Mouse (Mus musculus) inflammation-experienced regulatory T-cells, adult 6 months (primary cell): ENCODE results near the gene Gm21885. TPM values are rescaled to one million over a fixed set of nuclear protein-coding genes. Genes with fewer than 3 reads are reported as not detected.
"Not testable (repeated sequence)": the region's sequence is repeated elsewhere in the genome, so short reads cannot be mapped to it uniquely, and the experiment has no call there.

Experiments
- ATAC-seq: one replicate; pipeline ENCODE4 v1.8.0; 2017
- polyA plus RNA-seq, 3 experiments: library from polyadenylated mRNA; unstranded; fragments of 100-300 nt; shearing (Covaris generic); gene quantifications; one replicate each; pipeline ENCODE4 v1.2.1; 2017

Gene Gm21885
- 1 to 10 TPM; 1.6 to 1.7 (median 1.7) TPM for polyA plus RNA-seq

- no peak for ATAC-seq
Measured at GRCm38 (mm10) chr11:94281199-94282181, at the start of gene Gm21885. TSS of gene Gm21885 (plus strand) at chr11:94281873.

- no peak for ATAC-seq
Measured at GRCm38 (mm10) chr11:94233405-94233804, 48.3 kb upstream of the Gm21885 start.

DNA sequence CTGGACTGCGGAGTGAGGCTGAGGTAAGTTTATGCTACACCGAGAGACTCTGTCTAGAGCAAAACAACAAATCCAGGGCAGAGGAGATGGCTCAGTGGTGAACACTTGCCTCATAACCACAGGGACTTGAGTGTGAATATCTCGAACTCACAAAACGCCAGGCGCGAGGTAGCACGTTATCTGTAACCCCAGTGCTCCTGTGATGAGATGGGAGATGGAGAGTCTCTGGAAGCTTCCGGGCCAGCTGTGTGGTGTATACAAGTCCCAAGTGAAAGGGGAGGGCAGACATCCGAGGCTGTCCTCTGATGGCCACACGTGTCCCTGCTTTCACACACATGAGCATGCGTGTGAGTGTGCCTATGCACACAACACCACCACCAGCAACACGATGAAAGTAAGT is 47.3 kb upstream of the Gm21885 start:
- ATAC-seq, result no peak

DNA sequence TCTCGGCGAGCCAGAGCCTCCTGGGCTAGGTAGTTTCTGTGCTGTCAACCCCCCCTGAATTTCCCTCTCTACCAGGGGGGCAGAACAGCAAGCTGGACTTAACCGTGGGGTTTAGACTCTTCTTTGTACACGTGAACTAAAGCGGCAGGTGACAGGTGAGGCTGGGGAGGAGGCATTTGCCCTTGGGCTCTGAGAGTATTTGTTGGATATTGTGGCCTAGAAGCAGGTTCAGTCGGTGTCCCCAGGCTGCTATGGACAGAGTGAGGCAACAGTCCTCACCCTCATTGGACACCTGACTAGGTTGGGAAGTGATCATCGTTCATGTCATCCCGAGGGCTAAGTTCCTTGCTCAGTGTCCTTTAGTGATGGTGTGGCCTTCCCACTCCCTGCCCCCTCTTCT is 46.8 kb upstream of the Gm21885 start:
- no peak for ATAC-seq

- ATAC-seq, result peak; percentile 82
Measured at GRCm38 (mm10) chr11:94236074-94236473, 45.6 kb upstream of the Gm21885 start.

GRCm38 (mm10) chr11:94238786-94239185 is 42.9 kb upstream of the Gm21885 start:
- no peak for ATAC-seq

DNA sequence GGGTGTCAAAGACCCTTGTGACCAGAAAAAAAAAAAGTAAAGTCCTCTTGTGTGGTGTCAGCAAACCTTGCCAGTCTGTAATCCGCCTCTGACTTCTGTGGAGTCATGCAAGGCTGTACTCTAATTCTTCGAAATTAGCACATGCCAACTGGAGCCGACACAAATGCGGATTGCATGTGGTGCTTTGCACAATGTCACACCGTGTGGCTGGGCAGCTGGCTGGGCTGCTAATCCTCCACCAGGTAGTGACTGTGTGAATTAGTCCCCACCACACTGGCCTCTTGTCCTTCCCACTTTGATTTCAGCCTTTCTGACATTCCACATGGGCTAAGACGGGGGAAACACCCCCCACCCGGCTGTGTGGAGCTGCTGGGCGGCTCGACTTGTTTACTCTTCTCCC is 42.0 kb upstream of the Gm21885 start:
- no peak for ATAC-seq

DNA sequence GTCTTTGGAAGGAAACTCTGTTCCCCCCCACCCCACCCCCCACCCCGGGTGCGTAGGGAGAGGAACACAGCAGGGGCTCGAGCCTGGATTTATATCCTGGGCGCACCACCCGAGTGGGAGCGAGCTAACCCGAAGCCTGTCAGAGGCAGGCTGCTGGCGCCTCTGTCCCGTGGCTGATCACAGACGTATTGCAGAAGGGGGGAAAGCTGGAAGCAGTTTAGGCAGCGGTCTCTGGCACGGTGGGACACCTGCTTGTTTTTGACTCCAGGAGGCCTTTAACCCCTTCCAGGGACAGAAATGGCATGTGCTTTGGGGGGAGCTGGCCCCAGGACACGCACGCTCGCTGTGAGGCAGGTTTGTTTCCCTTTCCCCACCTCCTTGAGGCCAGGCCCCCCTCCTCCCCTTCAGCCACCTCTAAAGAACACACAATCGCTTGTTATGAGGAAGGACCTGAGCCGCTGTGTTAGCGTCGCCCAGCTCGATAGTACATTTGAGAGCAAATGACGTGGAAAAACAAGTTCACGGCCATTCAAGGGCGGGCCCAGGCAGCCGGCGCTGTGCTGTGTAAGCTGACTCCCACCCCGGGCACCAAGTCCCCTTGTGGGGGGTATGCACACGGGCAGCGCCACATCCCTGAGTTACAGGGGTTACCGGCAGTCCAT is 38.8 kb upstream of the Gm21885 start:
- ATAC-seq, result no peak

DNA sequence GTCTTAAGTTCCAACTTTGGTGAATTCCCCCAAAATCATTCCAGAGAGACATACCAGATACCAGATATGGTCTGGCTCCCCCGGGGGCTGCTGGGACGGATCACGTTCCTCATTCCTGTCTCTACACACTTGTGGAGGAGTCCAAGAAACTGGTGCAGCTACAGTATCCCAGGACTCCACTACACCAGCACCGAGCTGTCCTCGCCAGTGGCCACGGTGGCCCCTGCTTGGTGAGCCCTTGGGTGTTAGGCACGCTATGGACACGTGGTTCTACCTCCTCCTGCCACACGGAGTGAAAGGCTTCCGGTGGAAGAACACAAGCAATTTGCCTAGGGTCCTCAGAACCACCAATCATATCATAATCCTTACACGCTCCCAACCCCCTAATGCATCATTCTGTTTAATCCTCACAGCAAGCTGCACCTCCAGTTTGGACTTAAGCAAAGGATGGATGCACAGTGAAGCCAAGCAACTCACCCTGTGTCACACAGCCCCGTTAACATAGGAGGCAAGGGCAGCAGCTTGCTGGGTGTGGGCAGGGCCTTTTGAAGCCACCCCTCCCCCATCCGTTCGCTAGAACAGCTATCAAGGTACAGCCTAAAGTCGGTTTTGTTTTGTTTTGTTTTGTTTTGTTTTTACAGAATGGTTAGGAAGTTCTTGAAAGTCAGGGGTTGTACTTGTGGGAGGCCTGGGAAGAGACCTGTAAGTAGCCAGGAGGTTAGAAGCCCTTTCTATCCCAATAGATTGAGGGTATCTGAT is 38.1 kb upstream of the Gm21885 start:
- ATAC-seq, result peak; percentile 46

DNA sequence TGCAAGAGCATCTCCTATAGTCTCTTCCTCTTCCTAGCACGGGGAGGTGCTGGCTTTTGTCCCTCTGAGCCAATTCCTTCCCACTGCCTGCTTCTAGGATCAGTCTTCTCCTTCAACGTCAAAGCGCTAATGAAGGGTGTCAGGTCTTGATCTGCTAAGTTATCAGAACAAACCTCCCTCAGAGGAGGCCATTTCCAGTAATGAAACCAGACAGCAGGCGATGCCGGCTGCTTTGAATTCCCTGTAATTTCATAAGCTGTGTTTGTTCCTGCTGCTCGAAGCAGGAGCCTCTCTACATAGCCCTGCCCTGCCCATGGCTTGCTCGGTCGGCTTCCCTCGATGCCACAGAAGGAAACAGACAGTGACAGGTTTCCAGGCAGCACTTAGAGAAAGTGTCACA is 37.3 kb upstream of the Gm21885 start:
- ATAC-seq, result no peak

DNA sequence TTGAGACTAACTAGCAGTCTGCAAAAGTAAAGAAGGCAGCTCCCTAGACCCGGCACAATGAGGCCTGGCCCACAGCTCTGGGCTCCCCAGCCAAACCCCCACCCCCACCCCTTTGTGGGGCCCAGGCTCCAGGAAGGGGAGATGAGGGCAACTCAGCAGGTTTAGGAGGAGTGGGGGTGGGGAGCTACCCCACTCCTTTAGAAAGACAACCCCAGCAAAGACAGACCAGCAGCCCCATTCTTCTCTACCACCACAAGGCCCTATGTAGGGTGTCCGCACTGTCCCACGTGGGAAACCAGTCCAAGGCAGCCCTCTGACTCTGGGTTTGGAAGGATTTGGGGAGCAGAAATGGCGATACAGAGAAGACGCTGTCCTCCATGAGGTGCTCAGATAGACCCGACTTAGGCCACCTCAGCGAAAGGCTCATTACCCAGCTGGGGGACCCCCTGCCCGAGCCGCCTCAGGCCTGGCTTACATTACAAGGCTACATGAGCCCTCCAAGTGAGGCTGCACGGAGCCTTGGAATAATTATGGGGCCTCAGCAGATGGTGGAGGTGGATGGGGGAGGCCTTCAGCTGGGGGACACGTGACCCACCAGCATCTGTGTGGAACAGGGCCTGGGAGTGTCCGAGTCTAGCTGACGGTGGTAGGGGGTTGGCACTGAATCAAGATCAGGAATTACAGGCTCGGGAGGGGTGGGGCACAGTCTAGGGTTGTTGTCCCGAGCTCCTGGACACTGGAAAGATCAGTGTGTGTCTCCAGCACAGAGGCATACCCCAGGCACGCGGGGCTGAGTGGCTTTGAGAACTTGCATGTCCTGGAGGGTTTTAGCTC is 35.5 kb upstream of the Gm21885 start, which contains the start of gene Wfikkn2:
Gene Wfikkn2 (minus strand): TSS at position 51 of the 834 bp plus-strand sequence.
- ATAC-seq, result no peak

DNA sequence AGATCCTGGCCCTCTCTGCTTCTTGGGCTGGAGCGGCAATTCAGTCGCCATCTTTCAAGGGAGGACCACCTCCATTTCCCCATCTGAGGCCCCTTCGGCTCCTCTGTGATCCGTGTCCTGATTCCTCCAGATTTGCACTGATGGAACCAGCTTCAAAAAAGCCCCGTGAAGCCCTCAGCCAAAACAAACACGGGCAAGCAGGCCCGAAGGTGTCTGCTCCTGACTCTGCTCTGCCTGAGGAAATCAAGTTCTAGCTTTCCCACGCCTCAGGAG is 34.9 kb upstream of the Gm21885 start:
- ATAC-seq, result no peak

DNA sequence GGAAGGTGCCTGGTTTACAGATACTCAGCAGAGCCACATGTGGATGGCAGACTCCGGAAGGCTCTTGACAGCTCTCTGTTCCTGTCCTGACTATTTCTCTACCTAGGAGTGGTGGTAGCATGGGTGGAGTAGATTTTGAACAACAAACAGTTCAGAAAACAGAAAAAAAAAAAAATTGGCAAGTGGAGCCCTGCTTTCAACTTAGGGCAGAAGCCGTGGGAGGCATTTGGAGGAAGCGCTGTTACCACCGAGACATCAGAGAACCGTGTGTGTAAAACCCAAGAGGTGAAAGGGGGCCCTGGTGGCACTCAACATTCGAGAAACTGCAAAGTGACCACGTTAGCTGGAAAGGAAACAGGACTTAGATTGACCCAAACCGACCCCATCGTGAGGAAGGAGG is 28.5 kb upstream of the Gm21885 start:
- ATAC-seq, result peak; percentile 46

DNA sequence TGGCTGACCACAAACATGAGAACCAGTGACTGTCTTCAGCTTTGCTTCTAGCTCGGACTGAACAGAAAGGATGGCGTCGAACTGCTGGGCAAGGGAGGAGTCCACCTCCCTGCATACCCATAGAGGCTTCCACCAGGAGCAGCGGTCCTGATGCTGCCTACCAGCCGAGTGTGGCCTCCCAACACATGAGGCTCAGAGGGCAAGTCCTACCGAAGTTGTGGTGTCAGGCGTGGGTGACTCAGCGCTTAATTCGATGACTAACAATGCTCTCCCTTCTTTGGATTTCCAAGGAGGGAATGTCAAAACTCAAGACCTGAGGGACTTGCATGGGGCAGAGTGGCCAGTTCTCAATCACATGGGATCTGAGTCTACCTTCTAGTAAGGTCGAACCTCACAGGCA is 28.0 kb upstream of the Gm21885 start:
- no peak for ATAC-seq

GRCm38 (mm10) chr11:94255733-94256132 is 25.9 kb upstream of the Gm21885 start:
- ATAC-seq, result no peak

GRCm38 (mm10) chr11:94257987-94258386 is 23.7 kb upstream of the Gm21885 start:
- no peak for ATAC-seq

DNA sequence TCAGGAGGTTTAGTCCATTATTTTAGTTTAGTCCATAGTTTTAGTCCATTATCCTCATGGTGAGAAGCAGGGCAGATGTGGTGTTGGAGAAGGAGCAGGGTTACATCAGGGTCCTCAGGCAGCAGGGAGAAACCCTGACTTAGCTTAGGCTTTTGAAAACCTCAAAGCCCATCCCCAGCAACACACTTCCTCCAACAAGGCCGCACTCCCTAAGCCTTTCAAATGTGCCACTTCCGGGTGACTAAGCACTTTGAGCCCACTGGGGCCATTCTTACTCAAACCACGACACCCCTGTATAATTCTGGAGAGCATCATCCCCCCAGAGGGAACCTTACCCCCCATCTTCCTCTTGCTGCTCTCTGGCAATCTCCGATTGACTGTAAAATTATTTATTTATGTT is 21.9 kb upstream of the Gm21885 start:
- no peak for ATAC-seq

DNA sequence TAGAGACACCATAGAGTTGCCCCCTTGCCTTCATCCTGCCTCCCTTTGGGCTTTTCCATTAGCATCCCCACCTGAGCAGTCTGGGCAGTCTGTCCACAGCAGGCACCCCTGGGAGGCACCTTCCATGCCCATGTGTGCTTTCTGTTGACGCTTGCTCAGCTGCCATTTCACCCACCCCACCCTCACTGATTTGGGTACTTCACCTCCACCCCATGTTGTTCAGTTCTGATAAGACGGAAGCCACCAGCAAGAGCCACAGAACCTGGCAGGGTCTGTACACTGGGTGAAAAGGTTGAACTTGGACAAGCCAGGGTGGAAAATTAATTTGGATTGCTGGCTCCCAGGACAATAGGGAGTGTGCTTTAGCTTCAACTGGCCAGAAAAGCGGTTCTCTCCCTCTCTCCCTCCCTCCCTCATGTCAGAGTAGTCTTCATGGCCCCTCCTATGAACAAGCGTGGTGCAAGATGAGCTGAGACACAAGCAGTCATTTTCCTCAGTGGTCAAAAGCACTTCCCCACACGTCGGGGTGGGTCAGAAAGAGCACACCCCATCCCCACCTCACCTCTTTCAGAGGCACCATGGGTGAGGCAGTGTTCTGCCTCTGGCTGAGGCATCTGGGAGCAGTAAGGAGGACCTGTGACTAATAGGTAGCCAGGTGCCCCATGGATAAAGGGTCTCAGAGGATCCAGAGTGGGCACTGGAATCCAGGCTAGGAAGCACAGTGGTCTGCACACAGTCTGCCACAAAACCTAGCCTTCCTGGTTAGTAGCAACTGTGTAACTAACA is 19.9 kb upstream of the Gm21885 start:
- ATAC-seq, result no peak

DNA sequence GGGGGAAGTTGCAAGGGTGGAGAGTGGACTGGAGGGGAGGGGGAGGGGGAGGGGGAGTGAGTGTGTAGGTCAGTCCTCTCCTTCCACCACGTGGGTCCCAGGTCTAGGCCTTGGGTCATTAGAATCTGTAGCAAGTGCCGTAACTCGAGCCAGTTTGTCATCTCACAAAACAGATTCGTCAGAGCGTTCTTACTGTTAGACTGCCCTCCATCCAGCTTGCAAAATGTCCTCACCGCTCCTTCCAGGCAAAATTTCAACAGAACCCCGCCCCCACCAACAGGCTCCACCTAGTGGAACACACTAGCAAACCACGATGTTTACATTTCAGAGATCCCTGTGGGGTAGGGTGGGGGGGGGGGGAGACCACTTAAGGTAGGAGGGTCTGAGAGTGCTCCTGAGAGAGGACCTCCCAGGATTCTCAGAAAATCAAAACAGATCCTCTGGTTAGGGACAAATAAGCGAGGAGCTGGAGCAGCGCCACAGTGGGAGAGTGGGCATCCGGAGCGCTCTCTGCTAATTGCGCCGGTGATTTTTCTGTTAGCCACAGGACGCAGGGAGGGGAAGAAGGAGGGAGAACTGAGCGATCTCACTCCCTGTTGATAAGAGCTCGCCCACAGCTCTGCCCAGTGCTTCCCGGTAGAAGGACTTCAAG is 16.4 kb upstream of the Gm21885 start:
- ATAC-seq, result peak; percentile 35

- ATAC-seq, result not testable (repeated sequence)
Measured at GRCm38 (mm10) chr11:94266155-94266554, 15.5 kb upstream of the Gm21885 start.

DNA sequence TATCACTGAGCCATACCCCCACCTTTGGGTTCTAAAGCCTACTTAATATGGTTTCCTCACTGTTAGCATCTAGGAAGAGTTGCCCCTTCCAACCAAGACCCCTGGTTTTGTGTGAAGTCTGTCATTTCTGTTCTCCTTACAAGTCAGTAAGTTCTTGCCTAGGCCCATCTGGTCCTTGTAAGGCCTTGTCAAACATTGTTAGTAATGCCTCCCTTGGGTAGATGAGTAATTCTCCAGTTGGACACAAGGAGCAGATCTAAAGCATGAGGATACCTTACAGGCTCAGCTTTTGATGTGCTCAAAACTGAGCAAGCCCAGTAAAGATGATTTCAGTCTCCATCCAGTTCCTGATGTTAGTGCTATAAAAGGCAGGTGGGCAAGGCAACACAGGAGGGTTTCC is 12.9 kb upstream of the Gm21885 start:
- no peak for ATAC-seq
